In genomic region chr12:90113351-90113791, GRCm38 (mm10) we compare ENCODE assay signal across 14 mouse cellular contexts.
DNase-seq lines count a peak whose midpoint lies in the region; ATAC-seq and TF ChIP-seq lines count a peak whose summit lies in the region.
"Had no signal": no experiment of that assay in that cellular context is flagged by ENCODE, and none has a peak within 500 bp of the region (broad histone marks: within the 10 kb centered on the region; RNA-seq: fewer than 3 reads in every experiment).

No protein-coding gene starts in this region.

- ATAC-seq in hindbrain, embryonic 11.5 days (ENCODE audit: low FRiP score), result peak; percentile 70
- ATAC-seq in midbrain, embryonic 14.5 days (ENCODE audit: low FRiP score, low TSS enrichment), result no peak
- no peak for ATAC-seq in lung, postnatal 0 days
- ATAC-seq: intestine, embryonic 15.5 days had no signal

- no peak overlapping the region for H3K4me3 ChIP-seq in hindbrain, embryonic 11.5 days (ENCODE audit: low read depth, low read length)
- H3K4me3 ChIP-seq in hindbrain, embryonic 10.5 days, result no peak overlapping the region
- H3K4me3 ChIP-seq in midbrain, embryonic 14.5 days (replicated peaks; ENCODE audit: low read depth, low read length), result no peak overlapping the region
- H3K4me3 ChIP-seq in lung, postnatal 0 days (ENCODE audit: low read depth, low read length), result no peak overlapping the region
- H3K4me3 ChIP-seq: intestine, embryonic 15.5 days; limb, embryonic 13.5 days had no signal

- TF ChIP-seq EP300 in lung, postnatal 0 days (IDR thresholded peaks at IDR 0.05), result no peak

- H3K27ac ChIP-seq in hindbrain, embryonic 11.5 days (ENCODE audit: low read depth, low read length), result no peak overlapping the region
- no peak overlapping the region for H3K27ac ChIP-seq in hindbrain, embryonic 10.5 days
- H3K27ac ChIP-seq in midbrain, embryonic 14.5 days (replicated peaks; ENCODE audit: low read depth, low read length), result no peak overlapping the region
- no peak overlapping the region for H3K27ac ChIP-seq in lung, postnatal 0 days (ENCODE audit: low read length)
- H3K27ac ChIP-seq: intestine, embryonic 15.5 days; limb, embryonic 13.5 days had no signal

- H3K9ac ChIP-seq in hindbrain, embryonic 11.5 days (ENCODE audit: low read depth, low read length), result no peak overlapping the region
- no peak overlapping the region for H3K9ac ChIP-seq in midbrain, embryonic 14.5 days (replicated peaks; ENCODE audit: low read length)
- no peak overlapping the region for H3K9ac ChIP-seq in lung, postnatal 0 days (replicated peaks; ENCODE audit: low read depth)
- H3K9ac ChIP-seq: intestine, embryonic 15.5 days; limb, embryonic 13.5 days; lung, embryonic 14.5 days had no signal

- H3K36me3 ChIP-seq in hindbrain, embryonic 11.5 days (ENCODE audit: control insufficient read depth, insufficient read depth, low read length), result no peaks in the 10 kb centered on the region
- no peaks in the 10 kb centered on the region for H3K36me3 ChIP-seq in hindbrain, embryonic 10.5 days
- H3K36me3 ChIP-seq in midbrain, embryonic 14.5 days (ENCODE audit: control insufficient read depth, insufficient read depth, low read length), result no peaks in the 10 kb centered on the region
- H3K36me3 ChIP-seq in lung, postnatal 0 days (ENCODE audit: insufficient read depth, low read length), result no peaks in the 10 kb centered on the region
- H3K36me3 ChIP-seq: intestine, embryonic 15.5 days; limb, embryonic 13.5 days had no signal

- H3K27me3 ChIP-seq in hindbrain, embryonic 11.5 days (ENCODE audit: control insufficient read depth, insufficient read depth, low read length), result no peaks in the 10 kb centered on the region
- H3K27me3 ChIP-seq in hindbrain, embryonic 10.5 days (ENCODE audit: insufficient read depth, poor library complexity, severe bottlenecking), result no peaks in the 10 kb centered on the region
- no peaks in the 10 kb centered on the region for H3K27me3 ChIP-seq in midbrain, embryonic 14.5 days (ENCODE audit: control insufficient read depth, insufficient read depth, low read length)
- no peaks in the 10 kb centered on the region for H3K27me3 ChIP-seq in lung, postnatal 0 days (replicated peaks; ENCODE audit: insufficient read depth, low read length)
- H3K27me3 ChIP-seq: intestine, embryonic 15.5 days; limb, embryonic 13.5 days had no signal

- no peak for TF ChIP-seq POLR2A in brain, embryonic 14.5 days (IDR thresholded peaks at IDR 0.05; ENCODE audit: borderline replicate concordance, extremely low read depth, insufficient read depth, insufficient read length, poor library complexity, severe bottlenecking)

- H3K4me2 ChIP-seq in hindbrain, embryonic 11.5 days (replicated peaks; ENCODE audit: low read depth, low read length), result no peak overlapping the region
- H3K4me2 ChIP-seq in midbrain, embryonic 14.5 days (ENCODE audit: low read length), result no peak overlapping the region
- H3K4me2 ChIP-seq in lung, postnatal 0 days (replicated peaks; ENCODE audit: low read depth, low read length), result no peak overlapping the region
- H3K4me2 ChIP-seq: intestine, embryonic 15.5 days; limb, embryonic 13.5 days; lung, embryonic 14.5 days had no signal

- TF ChIP-seq CTCF in brain, embryonic 14.5 days (IDR thresholded peaks at IDR 0.05; ENCODE audit: borderline replicate concordance, extremely low read depth, insufficient read depth, insufficient read length), result no peak
- TF ChIP-seq CTCF in lung, postnatal 0 days (IDR thresholded peaks at IDR 0.05), result no peak

- DNase-seq in hindbrain, embryonic 11.5 days (ENCODE audit: low spot score), result peak; percentile 10
- no peak for DNase-seq in hindbrain, embryonic 10.5 days (ENCODE audit: low spot score)
- peak; percentile 88 for DNase-seq in brain, embryonic 14.5 days (ENCODE audit: low read depth)
- DNase-seq in cerebellum, postnatal 14 days, result peak; percentile 52 to 84
- peak; percentile 64 for DNase-seq in midbrain, embryonic 14.5 days
- DNase-seq in ovary, postnatal 36 days (ENCODE audit: low spot score), result no peak
- DNase-seq in lung, postnatal 0 days (ENCODE audit: low spot score), result no peak
- no peak for DNase-seq in lung, postnatal 25 days (ENCODE audit: low spot score)
- DNase-seq: B cell, adult 2 months; kidney, postnatal 36 days; lung, embryonic 14.5 days; right cerebral cortex, postnatal 4 days had no signal

- no peaks in the 10 kb centered on the region for H3K9me3 ChIP-seq in hindbrain, embryonic 11.5 days (ENCODE audit: control insufficient read depth, low read length)
- no peaks in the 10 kb centered on the region for H3K9me3 ChIP-seq in hindbrain, embryonic 10.5 days
- H3K9me3 ChIP-seq in midbrain, embryonic 14.5 days (ENCODE audit: control insufficient read depth, low read length), result no peaks in the 10 kb centered on the region
- no peaks in the 10 kb centered on the region for H3K9me3 ChIP-seq in lung, postnatal 0 days (ENCODE audit: low read length)
- H3K9me3 ChIP-seq: intestine, embryonic 15.5 days; limb, embryonic 13.5 days had no signal

- H3K4me1 ChIP-seq in hindbrain, embryonic 11.5 days (replicated peaks; ENCODE audit: control insufficient read depth, insufficient read depth, low read length), result no peaks in the 10 kb centered on the region
- no peaks in the 10 kb centered on the region for H3K4me1 ChIP-seq in hindbrain, embryonic 10.5 days (replicated peaks)
- no peaks in the 10 kb centered on the region for H3K4me1 ChIP-seq in midbrain, embryonic 14.5 days (ENCODE audit: control insufficient read depth, insufficient read depth, low read length)
- no peaks in the 10 kb centered on the region for H3K4me1 ChIP-seq in lung, postnatal 0 days (ENCODE audit: insufficient read depth, low read depth, low read length)
- H3K4me1 ChIP-seq: intestine, embryonic 15.5 days; limb, embryonic 13.5 days had no signal

Comparison
In these comparisons a context has a peak if more than half of its experiments do, and no peak if none do; other contexts are left out.
1. DNase-seq: peak in hindbrain, embryonic 11.5 days (single experiment), brain, embryonic 14.5 days (single experiment), cerebellum, postnatal 14 days (2 of 2) and midbrain, embryonic 14.5 days (single experiment); none in hindbrain, embryonic 10.5 days (single experiment), ovary, postnatal 36 days (single experiment), lung, postnatal 0 days (single experiment) and lung, postnatal 25 days (single experiment).